Mouse (Mus musculus): ENCODE measurements around the gene C1qtnf9.

DNA sequence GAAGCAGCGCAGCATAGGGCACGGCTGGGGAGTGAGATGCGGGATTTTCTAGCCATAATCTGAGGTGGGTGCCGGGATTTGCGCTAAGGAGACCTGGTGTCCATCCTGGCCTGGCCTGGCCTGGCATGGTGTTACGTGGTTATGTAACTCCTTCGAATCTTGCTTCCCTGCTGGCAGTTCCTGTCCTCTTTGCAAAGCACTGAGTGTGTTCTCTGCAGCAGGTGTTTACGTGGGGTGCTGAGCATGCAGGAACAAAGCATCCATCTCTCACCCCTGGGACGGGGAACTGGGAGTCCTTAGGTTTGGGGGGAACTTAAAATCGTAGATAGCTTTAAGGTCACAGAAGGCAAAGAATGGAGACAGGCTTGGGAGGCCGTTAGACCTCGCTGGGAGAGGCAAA is 28.3 kb upstream of the C1qtnf9 start:
- no peak for TF ChIP-seq CTCF (IDR thresholded peaks at IDR 0.05; ENCODE audit: low read depth, low read length)
- no peak for TF ChIP-seq POLR2A (IDR thresholded peaks at IDR 0.05; ENCODE audit: borderline replicate concordance, low read depth, low read length)

Data from bone marrow macrophage, adult 2 months (primary cell).